Mouse (Mus musculus) layer of hippocampus, adult 11-12 months (tissue): ENCODE results near the gene Map9.
"Not testable (repeated sequence)": the region's sequence is repeated elsewhere in the genome, so short reads cannot be mapped to it uniquely, and the experiment has no call there.

Experiments used
- DNase-seq: peaks from one replicate; pipeline ENCODE4 v3.0.0; 2022; ENCODE audit warnings: low spot score

The Map9 gene

GRCm38 (mm10) chr3:82412397-82412796 lies 54.6 kb downstream of the Map9 start:
- DNase-seq = no peak

DNA sequence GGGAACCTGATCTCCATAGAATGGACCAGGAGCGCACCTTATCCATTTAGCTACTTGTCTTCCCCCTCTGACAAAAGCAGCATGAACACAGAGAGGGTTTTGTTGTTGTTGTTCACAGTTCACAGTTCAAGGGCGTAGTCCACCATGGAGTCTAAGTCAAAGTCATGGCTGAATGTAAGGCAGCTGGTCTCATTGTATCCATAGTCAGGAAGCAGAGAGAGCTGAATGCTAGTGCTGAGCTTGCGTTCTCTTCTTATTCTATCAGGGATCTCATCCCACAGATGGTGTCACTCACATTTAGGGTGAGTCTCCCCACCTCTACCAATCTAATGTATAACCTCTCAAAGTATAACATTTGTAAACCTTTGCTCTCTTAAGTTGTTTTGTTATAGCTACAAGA lies 60.1 kb downstream of the Map9 start:
- DNase-seq = no peak

DNA sequence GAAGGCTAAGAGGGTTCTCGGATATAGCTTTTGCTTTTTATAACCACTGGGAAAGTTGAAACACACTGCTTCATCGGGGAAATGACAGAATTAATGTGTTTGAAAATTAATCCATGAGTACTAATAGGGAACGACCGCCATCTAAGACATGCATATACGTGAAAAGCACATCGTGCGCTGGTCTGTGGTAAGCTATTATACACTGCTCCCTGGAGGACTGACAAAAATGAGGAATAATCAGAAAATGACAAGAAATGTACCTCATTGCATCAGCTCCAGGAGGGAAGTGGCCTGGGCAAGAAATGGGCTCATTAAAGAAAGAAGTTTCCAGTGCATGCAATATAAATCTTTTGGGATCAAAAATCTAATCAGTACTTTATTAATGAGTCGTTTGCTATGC lies 77.5 kb downstream of the Map9 start:
- DNase-seq = no peak

- DNase-seq = no peak
Measured at GRCm38 (mm10) chr3:82440976-82441375, 83.1 kb downstream of the Map9 start.

GRCm38 (mm10) chr3:82441601-82442000 lies 83.8 kb downstream of the Map9 start:
- DNase-seq = not testable (repeated sequence)
